Mouse (Mus musculus): Measurements from ENCODE around the gene Rbms3. TPM values are rescaled to one million over a fixed set of nuclear protein-coding genes. Genes with fewer than 3 reads are reported as not detected.

The Rbms3 gene
- polyA plus RNA-seq, 1 experiment from 2014 or later: 68.6 TPM

GRCm38 (mm10) chr9:116728655-116729054, 901.1 kb downstream of the Rbms3 start:
- no peaks in the 10 kb centered on the region for H3K9me3 ChIP-seq (ENCODE audit: control insufficient read depth, low read length)
- H3K36me3 ChIP-seq (ENCODE audit: control insufficient read depth, insufficient read depth, low read length): no peaks in the 10 kb centered on the region
- no peak for ATAC-seq (replicated peaks; ENCODE audit: low FRiP score, low TSS enrichment, low read depth)
- H3K4me2 ChIP-seq (ENCODE audit: low read length): no peak overlapping the region
- no peaks in the 10 kb centered on the region for H3K27me3 ChIP-seq (replicated peaks; ENCODE audit: control insufficient read depth, insufficient read depth, low read length)
- H3K4me3 ChIP-seq (ENCODE audit: low read depth, low read length): no peak overlapping the region
- 42% methylated on average over 7 of the region's 7 CpGs for WGBS
- no peak for DNase-seq (ENCODE audit: low spot score)
- no peak overlapping the region; the same call in 1 of the 2 replicates for H3K27ac ChIP-seq (ENCODE audit: low read depth)
- no peaks in the 10 kb centered on the region for H3K4me1 ChIP-seq (replicated peaks; ENCODE audit: control insufficient read depth, insufficient read depth, low read length)
- H3K9ac ChIP-seq (ENCODE audit: low read length): no peak overlapping the region

GRCm38 (mm10) chr9:116728093-116728492, 901.6 kb downstream of the Rbms3 start:
- Histone ChIP-seq H3K36me3 (ENCODE audit: control insufficient read depth, insufficient read depth, low read length) (no peaks in the 10 kb centered on the region), H3K4me2 (ENCODE audit: low read length) (no peak overlapping the region), H3K27ac (ENCODE audit: low read depth) (no peak overlapping the region; the same call in 1 of the 2 replicates), H3K9ac (ENCODE audit: low read length) (no peak overlapping the region), H3K4me1 (replicated peaks; ENCODE audit: control insufficient read depth, insufficient read depth, low read length) (no peaks in the 10 kb centered on the region), H3K9me3 (ENCODE audit: control insufficient read depth, low read length) (no peaks in the 10 kb centered on the region), H3K4me3 (ENCODE audit: low read depth, low read length) (no peak overlapping the region), H3K27me3 (replicated peaks; ENCODE audit: control insufficient read depth, insufficient read depth, low read length) (no peaks in the 10 kb centered on the region)
- ATAC-seq (replicated peaks; ENCODE audit: low FRiP score, low TSS enrichment, low read depth) (no peak), DNase-seq (ENCODE audit: low spot score) (no peak)
- WGBS: 52% methylated on average over 3 of the region's 3 CpGs

- no peaks in the 10 kb centered on the region for H3K36me3 ChIP-seq (ENCODE audit: control insufficient read depth, insufficient read depth, low read length)
- H3K27me3 ChIP-seq (replicated peaks; ENCODE audit: control insufficient read depth, insufficient read depth, low read length): no peaks in the 10 kb centered on the region
- ATAC-seq (replicated peaks; ENCODE audit: low FRiP score, low TSS enrichment, low read depth) (no peak; the same call in 1 of the 2 replicates), DNase-seq (ENCODE audit: low spot score) (no peak)
- no peak overlapping the region for H3K9ac ChIP-seq (ENCODE audit: low read length)
- no peak overlapping the region for H3K27ac ChIP-seq (ENCODE audit: low read depth)
- WGBS: 68% methylated on average over 5 of the region's 5 CpGs
- no peaks in the 10 kb centered on the region for H3K4me1 ChIP-seq (replicated peaks; ENCODE audit: control insufficient read depth, insufficient read depth, low read length)
- no peaks in the 10 kb centered on the region for H3K9me3 ChIP-seq (ENCODE audit: control insufficient read depth, low read length)
- no peak overlapping the region for H3K4me3 ChIP-seq (ENCODE audit: low read depth, low read length)
- no peak overlapping the region for H3K4me2 ChIP-seq (ENCODE audit: low read length)
Measured at GRCm38 (mm10) chr9:116724581-116724980, 905.1 kb downstream of the Rbms3 start.

DNA sequence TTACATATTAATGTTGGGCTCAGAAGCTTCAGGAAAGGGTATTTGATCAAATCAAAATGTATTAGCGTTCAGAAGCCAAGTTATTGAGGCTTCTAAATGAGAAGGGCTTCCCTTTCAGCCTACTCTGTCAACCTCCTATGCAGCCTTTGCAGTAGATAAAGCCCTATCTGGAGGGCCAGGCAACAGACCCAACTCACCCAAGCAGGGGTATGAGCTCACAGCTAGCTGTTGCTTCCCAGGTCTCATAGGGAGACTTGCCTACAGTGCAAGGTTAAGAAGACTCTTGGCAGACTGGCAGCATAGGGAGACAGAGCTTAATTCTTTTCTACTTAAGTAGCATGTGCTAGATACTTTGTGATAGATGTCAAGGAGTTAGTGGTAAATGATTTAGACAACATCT, 926.6 kb downstream of the Rbms3 start:
- 86% methylated on average over 1 of the region's 1 CpGs for WGBS
- Histone ChIP-seq H3K9me3 (ENCODE audit: control insufficient read depth, low read length) (no peaks in the 10 kb centered on the region), H3K9ac (ENCODE audit: low read length) (no peak overlapping the region), H3K27me3 (replicated peaks; ENCODE audit: control insufficient read depth, insufficient read depth, low read length) (no peaks in the 10 kb centered on the region), H3K4me3 (ENCODE audit: low read depth, low read length) (no peak overlapping the region), H3K36me3 (ENCODE audit: control insufficient read depth, insufficient read depth, low read length) (no peaks in the 10 kb centered on the region), H3K27ac (ENCODE audit: low read depth) (no peak overlapping the region), H3K4me1 (replicated peaks; ENCODE audit: control insufficient read depth, insufficient read depth, low read length) (peaks cover 10% of the 10 kb centered on the region; the same call in 1 of the 2 replicates), H3K4me2 (ENCODE audit: low read length) (no peak overlapping the region)
- ATAC-seq (replicated peaks; ENCODE audit: low FRiP score, low TSS enrichment, low read depth) (no peak), DNase-seq (ENCODE audit: low spot score) (no peak)

DNA sequence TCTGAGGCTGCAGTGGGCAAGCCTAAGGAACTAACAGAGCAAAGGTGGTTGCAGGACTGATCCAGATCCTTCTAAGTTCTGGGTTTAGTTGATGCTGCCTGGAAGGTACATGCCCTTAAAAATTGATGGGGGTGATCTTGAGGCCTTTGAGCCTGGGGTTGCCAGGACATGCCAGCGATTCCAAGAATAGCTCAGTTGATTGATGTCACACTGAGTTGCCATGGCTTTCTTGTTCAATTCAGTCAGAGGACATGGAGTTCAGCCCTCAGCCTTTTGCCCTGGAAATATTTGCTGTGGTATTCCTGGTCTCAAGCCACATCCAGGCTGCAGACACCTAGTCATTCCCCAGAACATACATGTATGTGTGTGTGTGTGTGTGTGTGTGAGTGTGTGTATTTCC, 927.1 kb downstream of the Rbms3 start:
- Histone ChIP-seq H3K27me3 (replicated peaks; ENCODE audit: control insufficient read depth, insufficient read depth, low read length) (no peaks in the 10 kb centered on the region), H3K27ac (ENCODE audit: low read depth) (peak overlapping the region; percentile 44), H3K4me3 (ENCODE audit: low read depth, low read length) (no peak overlapping the region), H3K9ac (ENCODE audit: low read length) (no peak overlapping the region), H3K9me3 (ENCODE audit: control insufficient read depth, low read length) (no peaks in the 10 kb centered on the region), H3K36me3 (ENCODE audit: control insufficient read depth, insufficient read depth, low read length) (no peaks in the 10 kb centered on the region), H3K4me1 (replicated peaks; ENCODE audit: control insufficient read depth, insufficient read depth, low read length) (peaks cover 10% of the 10 kb centered on the region; the same call in 1 of the 2 replicates), H3K4me2 (ENCODE audit: low read length) (no peak overlapping the region)
- no peak for DNase-seq (ENCODE audit: low spot score)
- WGBS: 53% methylated on average over 1 of the region's 1 CpGs
- no peak for ATAC-seq (replicated peaks; ENCODE audit: low FRiP score, low TSS enrichment, low read depth)

DNA sequence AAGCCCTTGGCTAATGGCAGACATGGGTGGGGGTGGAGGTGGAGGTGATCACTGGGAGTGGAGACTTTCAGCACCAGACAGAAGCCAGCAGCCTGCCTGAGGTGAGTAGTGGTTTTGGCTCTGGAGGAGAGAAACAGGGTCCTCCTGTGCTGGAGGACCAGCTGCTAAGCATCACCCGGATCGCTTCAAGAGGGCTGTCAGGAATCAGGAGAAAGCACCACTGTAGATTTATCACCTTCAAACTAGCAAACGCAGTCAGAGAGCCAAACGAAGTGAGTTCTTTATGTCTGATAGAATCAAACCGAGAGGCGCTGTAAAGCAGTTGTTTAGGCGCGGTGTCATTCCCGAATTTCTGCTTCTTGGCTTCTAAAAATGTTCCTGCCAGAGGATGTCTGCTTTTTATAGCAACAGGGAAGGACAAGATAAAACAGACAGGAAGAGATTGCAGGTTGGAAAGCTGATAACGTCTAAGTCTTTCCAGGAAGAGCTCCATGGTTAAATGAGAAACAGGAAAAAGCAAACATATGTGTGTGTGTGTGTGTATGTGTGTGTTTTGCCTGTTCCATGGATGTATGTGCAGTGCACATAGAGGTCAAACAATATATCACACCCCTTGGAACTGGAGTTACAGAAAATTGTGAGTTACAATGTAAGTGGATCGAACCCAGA, 928.1 kb downstream of the Rbms3 start:
- peak; percentile 65 for DNase-seq (ENCODE audit: low spot score)

DNA sequence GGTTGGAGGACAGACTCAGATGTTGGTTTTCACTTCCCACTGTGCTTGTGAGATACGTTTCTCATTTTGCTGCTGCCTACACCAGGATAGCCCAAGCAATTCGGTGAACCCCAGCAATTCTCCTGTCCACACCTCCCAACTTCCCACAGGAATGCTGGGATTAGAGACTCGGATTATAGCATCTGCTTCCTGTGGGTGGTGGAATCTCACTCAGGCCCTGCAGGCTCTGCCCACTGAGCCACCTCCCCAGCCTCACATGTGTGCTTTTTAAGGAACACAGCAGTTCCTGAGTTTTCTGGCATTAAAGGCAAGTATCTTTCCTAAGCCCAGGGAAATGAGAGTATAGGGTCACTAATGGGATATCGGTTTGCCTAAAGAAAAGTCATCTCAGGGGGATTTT, 941.1 kb downstream of the Rbms3 start:
- no peak for ATAC-seq (replicated peaks; ENCODE audit: low FRiP score, low TSS enrichment, low read depth)
- 79% methylated on average over 4 of the region's 4 CpGs for WGBS

More for the DNA sequence above, 928.1 kb downstream of the Rbms3 start:
- Histone ChIP-seq H3K4me1 (replicated peaks; ENCODE audit: control insufficient read depth, insufficient read depth, low read length) (peaks cover 10% of the 10 kb centered on the region; the same call in 1 of the 2 replicates), H3K36me3 (ENCODE audit: control insufficient read depth, insufficient read depth, low read length) (no peaks in the 10 kb centered on the region), H3K9me3 (ENCODE audit: control insufficient read depth, low read length) (no peaks in the 10 kb centered on the region), H3K9ac (ENCODE audit: low read length) (no peak overlapping the region), H3K27ac (ENCODE audit: low read depth) (peak overlapping the region; percentile 44; the same call in 1 of the 2 replicates), H3K27me3 (replicated peaks; ENCODE audit: control insufficient read depth, insufficient read depth, low read length) (no peaks in the 10 kb centered on the region), H3K4me2 (ENCODE audit: low read length) (no peak overlapping the region), H3K4me3 (ENCODE audit: low read depth, low read length) (no peak overlapping the region)
- peak; percentile 76 for ATAC-seq (replicated peaks; ENCODE audit: low FRiP score, low TSS enrichment, low read depth)
- 27% methylated on average over 11 of the region's 11 CpGs for WGBS

GRCm38 (mm10) chr9:116677142-116677541, 952.6 kb downstream of the Rbms3 start:
- no peak overlapping the region for H3K9ac ChIP-seq (ENCODE audit: low read length)
- no peaks in the 10 kb centered on the region for H3K36me3 ChIP-seq (ENCODE audit: control insufficient read depth, insufficient read depth, low read length)
- H3K4me3 ChIP-seq (ENCODE audit: low read depth, low read length): no peak overlapping the region
- H3K27ac ChIP-seq (ENCODE audit: low read depth): peak overlapping the region; percentile 71
- WGBS: 45% methylated on average over 4 of the region's 4 CpGs
- H3K4me2 ChIP-seq (ENCODE audit: low read length): no peak overlapping the region
- no peaks in the 10 kb centered on the region for H3K27me3 ChIP-seq (replicated peaks; ENCODE audit: control insufficient read depth, insufficient read depth, low read length)
- H3K4me1 ChIP-seq (replicated peaks; ENCODE audit: control insufficient read depth, insufficient read depth, low read length): peaks cover 3% of the 10 kb centered on the region; the same call in 1 of the 2 replicates
- DNase-seq (ENCODE audit: low spot score) (peak; percentile 51), ATAC-seq (replicated peaks; ENCODE audit: low FRiP score, low TSS enrichment, low read depth) (no peak)
- no peaks in the 10 kb centered on the region for H3K9me3 ChIP-seq (ENCODE audit: control insufficient read depth, low read length)

More for the DNA sequence above, 941.1 kb downstream of the Rbms3 start:
- Histone ChIP-seq H3K27me3 (replicated peaks; ENCODE audit: control insufficient read depth, insufficient read depth, low read length) (no peaks in the 10 kb centered on the region), H3K27ac (ENCODE audit: low read depth) (no peak overlapping the region), H3K36me3 (ENCODE audit: control insufficient read depth, insufficient read depth, low read length) (peaks cover 6% of the 10 kb centered on the region; the same call in 1 of the 2 replicates), H3K4me2 (ENCODE audit: low read length) (no peak overlapping the region), H3K9ac (ENCODE audit: low read length) (no peak overlapping the region), H3K9me3 (ENCODE audit: control insufficient read depth, low read length) (no peaks in the 10 kb centered on the region), H3K4me1 (replicated peaks; ENCODE audit: control insufficient read depth, insufficient read depth, low read length) (no peaks in the 10 kb centered on the region), H3K4me3 (ENCODE audit: low read depth, low read length) (no peak overlapping the region)
- DNase-seq (ENCODE audit: low spot score): peak; percentile 41

- WGBS: 42% methylated on average over 2 of the region's 2 CpGs
- Histone ChIP-seq H3K4me1 (replicated peaks; ENCODE audit: control insufficient read depth, insufficient read depth, low read length) (peaks cover 3% of the 10 kb centered on the region; the same call in 1 of the 2 replicates), H3K36me3 (ENCODE audit: control insufficient read depth, insufficient read depth, low read length) (no peaks in the 10 kb centered on the region), H3K9ac (ENCODE audit: low read length) (no peak overlapping the region), H3K27me3 (replicated peaks; ENCODE audit: control insufficient read depth, insufficient read depth, low read length) (no peaks in the 10 kb centered on the region), H3K9me3 (ENCODE audit: control insufficient read depth, low read length) (no peaks in the 10 kb centered on the region), H3K4me3 (ENCODE audit: low read depth, low read length) (no peak overlapping the region), H3K4me2 (ENCODE audit: low read length) (no peak overlapping the region), H3K27ac (ENCODE audit: low read depth) (peak overlapping the region; percentile 71)
- no peak for ATAC-seq (replicated peaks; ENCODE audit: low FRiP score, low TSS enrichment, low read depth)
- DNase-seq (ENCODE audit: low spot score): peak; percentile 58
Measured at GRCm38 (mm10) chr9:116676445-116676844, 953.3 kb downstream of the Rbms3 start.

Measured in intestine, embryonic 14.5 days (tissue).